Mouse (Mus musculus) heart, adult 2 months (tissue): Measurements from ENCODE around the gene Fam20c.

Experiments used
- CTCF ChIP-seq: fragments of 200-600 bp; IDR thresholded peaks from 2 replicates; pipeline ENCODE4 v1.8.1; 2022; ENCODE audit warnings: antibody characterized with exemption, mild to moderate bottlenecking, moderate library complexity
- EP300 ChIP-seq: fragments of 200-500 bp; IDR thresholded peaks from 2 replicates; pipeline ENCODE4 v1.6.1; 2011; ENCODE audit warnings: low read depth, low read length, control low read depth; ENCODE audit not compliant: insufficient read depth
- POLR2A ChIP-seq: fragments of 200-500 bp; IDR thresholded peaks from 2 replicates; pipeline ENCODE4 v1.6.1; 2011; ENCODE audit warnings: mild to moderate bottlenecking, low read depth, low read length, control low read depth; ENCODE audit not compliant: insufficient read depth

GRCm38 (mm10) chr5:138833406-138833805 is 79.1 kb downstream of the Fam20c start:
- TF ChIP-seq CTCF (no peak), POLR2A (no peak), EP300 (no peak)
